Mouse (Mus musculus): ENCODE data around the gene Ache.

Ache gene

GRCm38 (mm10) chr5:137335066-137335465, 47.7 kb downstream of the Ache start:
- DNase-seq, result no peak

GRCm38 (mm10) chr5:137337190-137337589, 49.9 kb downstream of the Ache start:
- no peak for DNase-seq

- DNase-seq, result peak; percentile 91 to 94
These were observed 50.9 kb downstream of the Ache start for GRCm38 (mm10) chr5:137338256-137338655.

GRCm38 (mm10) chr5:137338663-137339289, 51.5 kb downstream of the Ache start:
- peak in 1 of 2 experiments; percentile 27 for DNase-seq

GRCm38 (mm10) chr5:137339290-137339979, 52.1 kb downstream of the Ache start:
- peak; percentile 41 to 44 for DNase-seq

GRCm38 (mm10) chr5:137340222-137340621, 52.9 kb downstream of the Ache start:
- DNase-seq, result no peak

GRCm38 (mm10) chr5:137342407-137343012, 55.2 kb downstream of the Ache start:
- no peak for DNase-seq

- DNase-seq, result no peak
These were observed 56.1 kb downstream of the Ache start for GRCm38 (mm10) chr5:137343412-137343811.

- DNase-seq, result no peak
These were observed 56.5 kb downstream of the Ache start for GRCm38 (mm10) chr5:137343869-137344268.

All from cerebellum, postnatal 36 days (tissue).